Mouse (Mus musculus): ENCODE data around the gene Cox11.

DNA sequence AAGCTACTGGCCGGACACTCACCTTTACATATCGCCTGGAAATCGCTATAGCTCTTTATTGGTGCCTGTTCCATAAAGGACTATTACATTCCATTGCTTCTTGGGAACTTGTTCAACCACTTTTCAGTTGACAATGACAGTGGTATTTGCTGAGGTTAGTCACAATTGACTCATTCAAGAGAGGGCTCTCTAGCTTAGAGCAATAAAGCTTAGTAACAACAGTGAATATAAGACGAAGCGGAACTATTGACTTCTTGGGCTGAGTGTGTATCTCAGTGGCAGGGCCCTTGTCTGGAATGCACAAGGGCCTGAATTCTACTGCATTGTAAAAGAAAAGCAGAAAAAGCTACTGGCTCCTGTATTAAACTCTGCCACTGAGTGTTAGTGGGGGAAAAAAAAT, 40.6 kb downstream of the Cox11 start:
- TF ChIP-seq GATA1 (IDR thresholded peaks at IDR 0.05; ENCODE audit: low read length) (no peak), TAL1 (IDR thresholded peaks at IDR 0.05; ENCODE audit: low read length) (no peak)

All from erythroblast, embryonic 14.5 days (primary cell).